Mouse (Mus musculus): ENCODE measurements around the gene Krtap4-2. TPM values are rescaled to one million over a fixed set of nuclear protein-coding genes. Genes with fewer than 3 reads are reported as not detected.

Gene Krtap4-2
- total RNA-seq, 2 experiments from 2014 or later: not detected

DNA sequence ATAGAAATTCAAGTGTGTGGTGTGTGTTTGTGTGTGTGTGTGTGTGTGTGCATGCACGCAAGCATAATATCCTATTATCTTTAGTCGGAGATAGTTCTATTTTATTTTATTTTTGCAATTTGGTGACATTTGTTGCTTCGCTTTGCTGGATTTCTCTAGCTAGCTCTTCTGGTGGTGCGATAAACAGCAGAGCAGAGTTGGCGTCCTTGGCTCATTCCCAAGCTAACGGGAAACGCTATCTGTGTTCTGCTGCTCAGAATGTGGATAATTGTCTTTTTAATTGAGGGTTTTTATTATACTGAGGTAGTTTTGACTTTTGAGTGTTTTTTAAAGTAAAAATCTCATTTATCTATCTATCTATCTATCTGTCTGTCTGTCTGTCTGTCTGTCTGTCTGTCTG, 49.8 kb downstream of the Krtap4-2 start:
- DNase-seq: no peak

Other genes starting within 250 kb of the Krtap4-2 start
- gene Krt10, start 245.7 kb downstream of the Krtap4-2 start, total RNA-seq (2021): 1 to 10 TPM; 5.6 to 6.6 TPM
- gene Krt12, start 212.8 kb downstream of the Krtap4-2 start, total RNA-seq (2021): not detected
- under 1 TPM in 1 of 2 experiments, not detected in 1; 0.12 TPM for gene Krt20, start 196.9 kb downstream of the Krtap4-2 start, total RNA-seq (2021)
- gene Krt23, start 141.9 kb downstream of the Krtap4-2 start, total RNA-seq (2021): under 1 TPM in 1 of 2 experiments, not detected in 1; 0.16 TPM
- gene Krt39, start 113.7 kb downstream of the Krtap4-2 start, total RNA-seq (2021): not detected
- gene Krt40, start 91.9 kb downstream of the Krtap4-2 start, total RNA-seq (2021): not detected
- gene Krtap3-3, start 84.2 kb downstream of the Krtap4-2 start, total RNA-seq (2021): not detected
- gene Krtap3-2, start 78.2 kb downstream of the Krtap4-2 start, total RNA-seq (2021): not detected
- gene Gm11939, start 75.6 kb downstream of the Krtap4-2 start, total RNA-seq (2021): not detected
- not detected for gene Krtap3-1, start 68.5 kb downstream of the Krtap4-2 start, total RNA-seq (2021)
- gene Krtap1-5, start 54.1 kb downstream of the Krtap4-2 start, total RNA-seq (2021): not detected
- not detected for gene Krtap1-4, start 51.4 kb downstream of the Krtap4-2 start, total RNA-seq (2021)
- gene Krtap1-3, start 43.7 kb downstream of the Krtap4-2 start, total RNA-seq (2021): not detected
- not detected for gene Krtap9-3, start 37.0 kb downstream of the Krtap4-2 start, total RNA-seq (2021)
- gene Gm11938, start 31.8 kb downstream of the Krtap4-2 start, total RNA-seq (2021): not detected
- not detected for gene Gm11937, start 24.9 kb downstream of the Krtap4-2 start, total RNA-seq (2021)
- not detected for gene Krtap2-4, start 20.2 kb downstream of the Krtap4-2 start, total RNA-seq (2021)
- not detected for gene Gm11562, start 14.6 kb downstream of the Krtap4-2 start, total RNA-seq (2021)
- gene Krtap4-1, start 6.8 kb downstream of the Krtap4-2 start, total RNA-seq (2021): not detected
- not detected for gene Krtap4-7, start 9.0 kb upstream of the Krtap4-2 start, total RNA-seq (2021)
- not detected for gene Gm11555, start 15.2 kb upstream of the Krtap4-2 start, total RNA-seq (2021)
- not detected for gene Gm11563, start 23.9 kb upstream of the Krtap4-2 start, total RNA-seq (2021)
- gene Krtap4-6, start 30.9 kb upstream of the Krtap4-2 start, total RNA-seq (2021): not detected
- gene Gm14190, start 55.7 kb upstream of the Krtap4-2 start, total RNA-seq (2021): not detected
- not detected for gene Gm14180, start 99.2 kb upstream of the Krtap4-2 start, total RNA-seq (2021)
- gene Gm11595, start 137.8 kb upstream of the Krtap4-2 start, total RNA-seq (2021): not detected
- not detected for gene Krtap4-8, start 145.6 kb upstream of the Krtap4-2 start, total RNA-seq (2021)
- under 1 TPM in 1 of 2 experiments, not detected in 1; 0.23 TPM for gene Krtap4-9, start 150.1 kb upstream of the Krtap4-2 start, total RNA-seq (2021)
- not detected for gene Gm11596, start 158.4 kb upstream of the Krtap4-2 start, total RNA-seq (2021)
- not detected for gene Gm11569, start 163.8 kb upstream of the Krtap4-2 start, total RNA-seq (2021)
- not detected for gene Gm11554, start 169.4 kb upstream of the Krtap4-2 start, total RNA-seq (2021)
- not detected for gene Krtap4-13, start 174.8 kb upstream of the Krtap4-2 start, total RNA-seq (2021)
- not detected for gene Gm11564, start 180.6 kb upstream of the Krtap4-2 start, total RNA-seq (2021)
- not detected for gene 2300003K06Rik, start 203.0 kb upstream of the Krtap4-2 start, total RNA-seq (2021)
- not detected for gene Krtap4-16, start 216.5 kb upstream of the Krtap4-2 start, total RNA-seq (2021)
- gene Gm11568, start 222.8 kb upstream of the Krtap4-2 start, total RNA-seq (2021): not detected
- gene Gm11559, start 229.4 kb upstream of the Krtap4-2 start, total RNA-seq (2021): not detected
- not detected for gene Krtap9-1, start 238.3 kb upstream of the Krtap4-2 start, total RNA-seq (2021)
- gene Gm11567, start 244.1 kb upstream of the Krtap4-2 start, total RNA-seq (2021): not detected